Mouse (Mus musculus): ENCODE data around the gene Klk1b5.

DNA sequence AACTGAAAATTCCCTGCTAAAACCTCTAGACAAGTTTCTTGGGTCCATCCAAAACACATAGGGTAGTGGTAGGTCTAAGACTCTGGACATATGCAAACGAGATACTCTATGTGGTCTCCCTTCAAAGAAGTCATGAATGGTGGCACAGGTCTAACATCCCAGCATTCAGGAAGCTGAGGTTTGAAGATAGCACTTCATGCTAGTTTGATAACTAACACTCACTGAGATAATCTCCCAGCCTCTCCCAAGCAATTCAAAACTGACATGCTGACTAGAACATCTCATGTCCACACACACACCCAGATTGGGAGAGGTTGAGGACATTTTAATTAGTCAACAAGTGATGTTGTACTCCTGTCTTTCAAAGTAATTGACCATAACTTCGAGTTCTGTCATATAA lies 24.2 kb downstream of the Klk1b5 start:
- TF ChIP-seq POLR2A (IDR thresholded peaks at IDR 0.05; ENCODE audit: insufficient read depth, low read depth, low read length): no peak
- no peak for TF ChIP-seq CTCF (IDR thresholded peaks at IDR 0.05; ENCODE audit: insufficient read depth, low read depth, low read length)
